Mouse (Mus musculus): ENCODE measurements around the gene Thop1.

Thop1 gene

DNA sequence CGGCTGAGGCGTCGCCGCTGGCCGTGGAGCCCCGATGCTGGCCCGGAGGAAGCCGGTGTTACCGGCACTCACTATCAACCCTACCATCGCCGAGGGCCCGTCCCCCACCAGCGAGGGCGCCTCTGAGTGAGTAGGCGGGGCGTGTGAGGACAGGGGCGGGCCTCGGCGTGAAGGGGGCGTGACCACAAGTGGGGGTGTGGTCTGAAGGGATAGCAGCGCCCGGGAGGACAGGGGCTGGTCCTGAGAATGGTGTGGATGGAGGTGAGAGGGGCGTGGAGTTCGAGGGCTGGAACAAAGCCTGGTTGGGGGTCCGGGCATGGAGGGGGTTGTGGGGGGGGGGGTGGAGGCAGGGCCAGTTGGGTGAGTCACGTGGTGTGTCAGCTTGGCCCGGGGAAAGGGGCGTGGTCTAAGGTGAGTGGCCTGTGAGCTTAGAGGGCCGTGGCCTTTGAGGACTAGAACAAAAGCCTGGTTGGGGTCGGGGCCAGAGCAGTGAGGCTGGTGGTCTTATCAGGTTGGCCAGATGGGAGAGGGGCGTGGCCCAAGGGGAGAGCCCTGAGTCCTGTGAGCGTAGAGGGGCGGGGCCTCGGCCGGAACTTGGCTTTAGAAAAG is 36.4 kb downstream of the Thop1 start:
- DNase-seq (ENCODE audit: low spot score in 2 of 2), result peak; percentile 83 to 87

DNA sequence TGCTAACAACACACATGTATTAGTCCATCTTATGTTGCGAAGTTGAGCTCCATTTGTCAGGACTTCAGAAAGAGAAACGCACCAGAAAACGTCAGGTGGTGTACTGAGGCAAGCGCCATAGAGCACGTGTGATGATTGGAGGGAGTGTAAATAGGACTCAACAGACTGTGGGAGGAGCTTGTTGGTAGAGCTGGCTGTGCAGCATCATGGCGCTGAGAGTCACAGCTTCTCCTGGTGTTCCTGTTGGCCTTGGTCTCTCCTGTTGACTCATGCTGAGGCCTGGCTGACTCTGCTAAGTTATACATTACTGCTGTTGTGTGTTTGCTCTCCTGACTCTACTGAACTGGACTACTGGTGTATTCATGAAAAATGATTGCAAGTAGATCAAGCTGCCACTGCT is 43.1 kb downstream of the Thop1 start:
- DNase-seq (ENCODE audit: low spot score in 2 of 2), result no peak

DNA sequence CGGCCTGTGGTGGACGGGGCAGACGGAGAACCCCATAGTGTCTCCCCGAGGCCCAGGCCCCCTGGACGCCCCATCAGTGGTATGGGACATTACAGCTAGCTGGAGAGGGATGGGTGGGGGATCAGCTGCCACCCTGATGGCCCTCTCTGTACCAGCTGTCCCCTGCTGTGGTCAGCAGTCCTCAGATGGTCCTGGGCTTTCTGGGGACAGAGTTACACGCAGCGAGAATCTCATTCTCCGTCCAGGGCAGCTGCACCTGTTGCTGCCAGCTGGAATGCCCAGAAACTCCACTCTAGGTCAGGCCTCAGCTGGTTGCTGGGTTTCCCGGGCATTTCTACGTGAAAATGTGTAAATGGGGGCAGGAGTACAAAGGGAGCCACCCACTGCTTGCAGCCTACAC is 49.8 kb downstream of the Thop1 start:
- DNase-seq (ENCODE audit: low spot score in 2 of 2), result no peak

DNA sequence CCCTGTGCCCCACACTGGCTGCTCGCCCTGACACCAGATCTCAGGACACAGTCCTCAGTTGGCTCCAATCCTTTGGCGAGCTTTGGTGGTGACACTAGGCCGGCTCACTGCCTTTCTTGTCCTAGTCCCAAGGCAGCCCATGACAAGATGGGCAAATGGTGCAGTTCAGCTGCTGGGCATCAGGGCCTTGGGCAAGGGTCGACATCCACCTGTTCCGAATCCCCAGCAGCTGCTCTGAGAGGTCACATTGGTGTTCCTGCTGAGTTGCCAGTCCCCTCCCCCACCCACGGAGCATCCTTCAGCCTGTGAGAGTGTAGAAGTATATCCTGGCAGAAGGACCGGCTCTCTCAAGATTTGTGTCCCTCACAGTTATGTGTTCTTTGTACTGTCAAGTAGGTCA is 50.8 kb downstream of the Thop1 start:
- no peak for DNase-seq (ENCODE audit: low spot score in 2 of 2)

DNA sequence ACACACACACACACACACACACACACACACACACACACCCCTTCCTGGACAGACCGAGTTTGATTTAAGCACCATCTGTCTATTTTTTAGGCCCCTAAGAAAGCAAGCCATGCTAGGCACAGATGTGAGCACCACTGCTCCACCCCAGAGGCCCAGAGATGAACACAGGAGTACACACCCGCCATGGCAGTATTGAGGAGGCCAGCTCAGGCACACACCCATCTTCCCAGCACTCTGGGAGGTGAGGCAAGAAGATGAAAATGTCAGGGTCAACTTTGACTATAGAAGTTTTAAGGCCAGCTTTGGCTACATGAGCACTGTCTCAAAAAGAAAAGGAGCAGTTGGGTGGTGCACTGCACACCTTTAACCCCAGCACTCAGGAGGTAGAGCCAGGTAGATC is 53.1 kb downstream of the Thop1 start:
- DNase-seq (ENCODE audit: low spot score in 2 of 2), result no peak

DNA sequence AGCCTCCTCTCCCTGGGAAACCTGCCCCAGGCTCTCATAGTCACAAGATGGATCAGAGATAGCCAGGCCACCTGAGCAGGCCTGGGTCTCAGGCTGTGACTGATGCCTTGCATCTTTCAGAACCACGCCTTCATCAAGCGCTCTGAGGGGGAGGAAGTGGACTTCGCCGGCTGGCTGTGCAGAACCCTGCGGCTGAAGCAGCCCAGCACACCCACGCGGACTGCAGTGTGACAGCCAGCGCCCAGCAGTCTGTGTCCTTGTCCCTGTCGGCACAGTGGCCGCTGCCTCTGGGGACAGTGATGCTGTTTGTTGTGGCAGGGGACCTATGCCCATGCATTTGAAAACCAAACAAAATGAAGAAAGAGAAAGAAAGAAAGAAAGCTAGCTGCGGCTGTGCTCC is 53.7 kb downstream of the Thop1 start:
- DNase-seq (ENCODE audit: low spot score in 2 of 2), result no peak
